Mouse (Mus musculus) left cerebral cortex, adult 6 months (tissue): Measurements from ENCODE around the gene Emc1. TPM values are rescaled to one million over a fixed set of nuclear protein-coding genes. Genes with fewer than 3 reads are reported as not detected.

Source experiments
- long read RNA-seq, 2 experiments: library from polyadenylated mRNA; unstranded; transcript quantifications; one replicate each; pipeline ENCODE4 v2.0.0; 2019 to 2020
- polyA plus RNA-seq: library from polyadenylated mRNA; unstranded; fragments of <200 nt; fragmentation: Nextera tagmentation; gene quantifications from 2 replicates; pipeline ENCODE4 v1.2.3, GENCODE M21; 2021

Emc1 gene
- 32.2 and 35.6 TPM in 2 replicates for polyA plus RNA-seq
- long read RNA-seq, experiment 1, full-length matches to known transcripts, result 183 of 215 reads
- long read RNA-seq, experiment 1, partial matches to known transcripts, result 24 of 215 reads
- long read RNA-seq, experiment 1, other reads (novel, unspliced or antisense), result 8 of 215 reads
- long read RNA-seq, experiment 2, full-length matches to known transcripts, result 26 of 44 reads
- long read RNA-seq, experiment 2, partial matches to known transcripts, result 17 of 44 reads
- long read RNA-seq, experiment 2, other reads (novel, unspliced or antisense), result 1 of 44 reads

GRCm38 (mm10) chr4:139351931-139352711 is at the start of gene Emc1, which contains the start of the genes Mrto4 and Ubr4:
TSS of gene Emc1 (plus strand) at chr4:139352587.
TSS of gene Mrto4 (minus strand) at chr4:139352576.
TSS of gene Ubr4 (plus strand) at chr4:139352609.

GRCm38 (mm10) chr4:139310171-139310898 is 42.1 kb upstream of the Emc1 start, which contains the start of the genes Pqlc2 and Akr7a5:
TSS of gene Pqlc2 (minus strand) at chr4:139310708.
TSS of gene Akr7a5 (plus strand) at chr4:139310744.

Other genes starting within 250 kb of the Emc1 start
- 599 and 747 TPM in 2 replicates for gene Minos1, start 221.5 kb upstream of the Emc1 start, polyA plus RNA-seq
- gene Capzb, start 159.7 kb upstream of the Emc1 start, polyA plus RNA-seq, result 325 and 348 TPM in 2 replicates
- 6.6 and 11.3 TPM in 2 replicates for gene Pqlc2, start 41.9 kb upstream of the Emc1 start, polyA plus RNA-seq
- gene Akr7a5, start 41.8 kb upstream of the Emc1 start, polyA plus RNA-seq, result 52.0 and 54.3 TPM in 2 replicates
- gene Mrto4, start within 50 bp of the Emc1 start, polyA plus RNA-seq, result 73.8 and 88.0 TPM in 2 replicates
- gene Ubr4, start within 50 bp of the Emc1 start, polyA plus RNA-seq, result 19.1 and 33.7 TPM in 2 replicates
- gene Iffo2, start 178.0 kb downstream of the Emc1 start, polyA plus RNA-seq, result 0.99 and 1.4 TPM in 2 replicates